Mouse (Mus musculus): Measurements from ENCODE around the gene Gm4969. TPM values are rescaled to one million over a fixed set of nuclear protein-coding genes. Genes with fewer than 3 reads are reported as not detected.
"Not testable (repeated sequence)": the region's sequence is repeated elsewhere in the genome, so short reads cannot be mapped to it uniquely, and the experiment has no call there.

Gm4969 gene
- polyA plus RNA-seq, 1 experiment, result 16.4 TPM

DNA sequence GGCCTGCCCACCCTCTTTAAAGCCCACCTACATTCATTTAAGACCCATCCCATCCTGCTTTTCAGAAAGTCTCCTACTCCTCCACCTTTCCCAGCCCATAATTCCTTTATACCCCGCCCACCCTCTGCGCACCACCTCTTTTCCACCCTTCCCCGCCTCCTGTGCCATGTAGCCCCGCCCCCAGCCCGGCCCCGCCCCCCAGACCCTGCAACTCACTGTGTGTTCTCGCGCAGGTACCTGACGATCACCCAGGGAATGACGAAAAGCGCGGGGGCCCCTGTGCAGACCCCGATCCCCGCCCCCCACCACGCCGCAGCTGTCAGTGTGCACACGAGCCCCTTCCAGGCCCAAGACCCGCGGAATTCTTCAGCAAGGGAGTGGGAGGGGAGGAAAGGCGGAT is 41.9 kb upstream of the Gm4969 start:
- Histone ChIP-seq H3K4me3 (ENCODE audit: control insufficient read depth, low read depth, low read length) (peak overlapping the region; percentile 39), H3K27ac (ENCODE audit: control insufficient read depth, insufficient read depth, low read depth, low read length) (no peak overlapping the region), H3K27me3 (ENCODE audit: control insufficient read depth, insufficient read depth, low read length) (no peaks in the 10 kb centered on the region), H3K4me1 (ENCODE audit: control insufficient read depth, insufficient read depth, low read length) (peaks cover 29% of the 10 kb centered on the region), H3K36me3 (ENCODE audit: control insufficient read depth, insufficient read depth, low read length) (no peaks in the 10 kb centered on the region)
- TF ChIP-seq POLR2A (IDR thresholded peaks at IDR 0.05; ENCODE audit: control insufficient read depth, low read depth, low read length) (no peak), CTCF (IDR thresholded peaks at IDR 0.05; ENCODE audit: control insufficient read depth, insufficient read depth, insufficient replicate concordance, low read depth, low read length) (no peak)

- H3K4me3 ChIP-seq (ENCODE audit: control insufficient read depth, low read depth, low read length), result peak overlapping the region; percentile 39
These were observed 41.2 kb upstream of the Gm4969 start for GRCm38 (mm10) chr7:19159411-19159810.

DNA sequence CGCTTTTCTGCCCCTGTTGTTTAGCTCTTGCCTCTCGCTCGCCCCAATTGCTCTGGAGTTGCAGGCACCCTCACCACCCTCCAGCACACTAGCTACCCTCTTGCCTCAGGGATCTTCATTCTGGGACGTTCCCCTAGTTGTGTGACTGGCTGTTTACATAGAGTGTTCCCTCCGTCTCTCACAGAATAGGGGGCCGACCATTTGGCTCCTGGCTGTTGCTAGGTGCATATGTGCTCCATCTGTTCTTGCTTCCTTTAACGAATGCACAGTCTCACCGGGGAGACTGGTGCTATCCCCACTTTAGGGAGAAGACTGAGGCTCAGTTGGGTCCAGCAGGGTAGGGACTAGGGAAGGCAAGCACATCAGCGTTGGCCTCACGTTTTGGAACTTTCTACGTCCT is 40.4 kb upstream of the Gm4969 start:
- TF ChIP-seq POLR2A (IDR thresholded peaks at IDR 0.05; ENCODE audit: control insufficient read depth, low read depth, low read length), result no peak
- TF ChIP-seq CTCF (IDR thresholded peaks at IDR 0.05; ENCODE audit: control insufficient read depth, insufficient read depth, insufficient replicate concordance, low read depth, low read length), result no peak
- H3K4me1 ChIP-seq (ENCODE audit: control insufficient read depth, insufficient read depth, low read length), result peaks cover 19% of the 10 kb centered on the region
- no peak overlapping the region for H3K4me3 ChIP-seq (ENCODE audit: control insufficient read depth, low read depth, low read length)
- no peaks in the 10 kb centered on the region for H3K36me3 ChIP-seq (ENCODE audit: control insufficient read depth, insufficient read depth, low read length)
- no peak overlapping the region for H3K27ac ChIP-seq (ENCODE audit: control insufficient read depth, insufficient read depth, low read depth, low read length)
- H3K27me3 ChIP-seq (ENCODE audit: control insufficient read depth, insufficient read depth, low read length), result no peaks in the 10 kb centered on the region

More at GRCm38 (mm10) chr7:19159411-19159810, 41.2 kb upstream of the Gm4969 start:
- no peaks in the 10 kb centered on the region for H3K27me3 ChIP-seq (ENCODE audit: control insufficient read depth, insufficient read depth, low read length)
- H3K36me3 ChIP-seq (ENCODE audit: control insufficient read depth, insufficient read depth, low read length), result no peaks in the 10 kb centered on the region
- no peak overlapping the region for H3K27ac ChIP-seq (ENCODE audit: control insufficient read depth, insufficient read depth, low read depth, low read length)
- TF ChIP-seq POLR2A (IDR thresholded peaks at IDR 0.05; ENCODE audit: control insufficient read depth, low read depth, low read length) (no peak), CTCF (IDR thresholded peaks at IDR 0.05; ENCODE audit: control insufficient read depth, insufficient read depth, insufficient replicate concordance, low read depth, low read length) (no peak)
- H3K4me1 ChIP-seq (ENCODE audit: control insufficient read depth, insufficient read depth, low read length), result peaks cover 26% of the 10 kb centered on the region

GRCm38 (mm10) chr7:19157160-19157800 is 39.1 kb upstream of the Gm4969 start:
- no peaks in the 10 kb centered on the region for H3K27me3 ChIP-seq (ENCODE audit: control insufficient read depth, insufficient read depth, low read length)
- no peaks in the 10 kb centered on the region; the same call in 1 of the 2 replicates for H3K36me3 ChIP-seq (ENCODE audit: control insufficient read depth, insufficient read depth, low read length)
- H3K4me3 ChIP-seq (ENCODE audit: control insufficient read depth, low read depth, low read length), result no peak overlapping the region; the same call in 1 of the 2 replicates
- no peak overlapping the region for H3K27ac ChIP-seq (ENCODE audit: control insufficient read depth, insufficient read depth, low read depth, low read length)
- peaks cover 16% of the 10 kb centered on the region for H3K4me1 ChIP-seq (ENCODE audit: control insufficient read depth, insufficient read depth, low read length)
- no peak for TF ChIP-seq POLR2A (IDR thresholded peaks at IDR 0.05; ENCODE audit: control insufficient read depth, low read depth, low read length)
- peak; percentile 92 for TF ChIP-seq CTCF (IDR thresholded peaks at IDR 0.05; ENCODE audit: control insufficient read depth, insufficient read depth, insufficient replicate concordance, low read depth, low read length)

DNA sequence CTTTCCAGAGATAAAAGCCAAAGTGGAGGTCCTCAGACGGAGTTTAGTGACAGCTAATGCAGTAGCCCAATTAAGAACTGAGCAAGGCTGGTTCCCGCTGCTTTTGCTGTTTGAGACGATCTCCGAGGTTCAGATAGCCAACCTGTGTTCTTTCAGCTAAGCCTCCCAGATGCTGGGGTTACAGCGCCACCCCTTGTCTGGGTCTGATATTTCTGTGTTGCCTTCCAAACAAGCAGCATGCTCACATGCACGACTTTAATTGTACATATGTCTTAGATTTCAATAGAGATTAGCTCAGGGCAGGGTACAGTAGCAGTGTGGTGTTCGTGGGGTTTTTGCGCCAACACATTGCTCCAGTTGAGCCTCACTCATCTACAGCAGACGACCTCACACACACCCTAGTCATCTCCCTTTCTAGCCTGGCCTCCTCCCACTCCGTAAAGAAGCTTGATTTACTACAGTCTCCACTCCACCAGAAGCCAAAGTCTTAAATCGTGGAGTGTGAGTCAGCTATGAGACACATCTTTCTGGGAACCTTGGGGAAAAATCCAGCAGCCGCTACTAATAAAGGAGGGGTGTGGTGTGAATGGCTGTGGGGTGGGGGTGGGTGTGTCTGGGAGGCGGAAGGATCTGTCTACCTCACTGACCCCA is 37.8 kb upstream of the Gm4969 start:
- Histone ChIP-seq H3K27me3 (ENCODE audit: control insufficient read depth, insufficient read depth, low read length) (no peaks in the 10 kb centered on the region), H3K27ac (ENCODE audit: control insufficient read depth, insufficient read depth, low read depth, low read length) (no peak overlapping the region), H3K4me1 (ENCODE audit: control insufficient read depth, insufficient read depth, low read length) (peaks cover 16% of the 10 kb centered on the region), H3K36me3 (ENCODE audit: control insufficient read depth, insufficient read depth, low read length) (peaks cover 4% of the 10 kb centered on the region), H3K4me3 (ENCODE audit: control insufficient read depth, low read depth, low read length) (no peak overlapping the region)
- TF ChIP-seq CTCF (IDR thresholded peaks at IDR 0.05; ENCODE audit: control insufficient read depth, insufficient read depth, insufficient replicate concordance, low read depth, low read length) (no peak), POLR2A (IDR thresholded peaks at IDR 0.05; ENCODE audit: control insufficient read depth, low read depth, low read length) (no peak)

- Histone ChIP-seq H3K4me3 (ENCODE audit: control insufficient read depth, low read depth, low read length) (no peak overlapping the region), H3K4me1 (ENCODE audit: control insufficient read depth, insufficient read depth, low read length) (peaks cover 10% of the 10 kb centered on the region), H3K36me3 (ENCODE audit: control insufficient read depth, insufficient read depth, low read length) (peaks cover 4% of the 10 kb centered on the region), H3K27me3 (ENCODE audit: control insufficient read depth, insufficient read depth, low read length) (no peaks in the 10 kb centered on the region), H3K27ac (ENCODE audit: control insufficient read depth, insufficient read depth, low read depth, low read length) (no peak overlapping the region)
- no peak for TF ChIP-seq CTCF (IDR thresholded peaks at IDR 0.05; ENCODE audit: control insufficient read depth, insufficient read depth, insufficient replicate concordance, low read depth, low read length)
- no peak for TF ChIP-seq POLR2A (IDR thresholded peaks at IDR 0.05; ENCODE audit: control insufficient read depth, low read depth, low read length)
These were observed 36.6 kb upstream of the Gm4969 start for GRCm38 (mm10) chr7:19154796-19155195.

GRCm38 (mm10) chr7:19151121-19151520 is 33.0 kb upstream of the Gm4969 start:
- not testable (repeated sequence) for H3K36me3 ChIP-seq (ENCODE audit: control insufficient read depth, insufficient read depth, low read length); H3K4me1 ChIP-seq (ENCODE audit: control insufficient read depth, insufficient read depth, low read length); H3K27me3 ChIP-seq (ENCODE audit: control insufficient read depth, insufficient read depth, low read length); H3K27ac ChIP-seq (ENCODE audit: control insufficient read depth, insufficient read depth, low read depth, low read length)
- H3K4me3 ChIP-seq (ENCODE audit: control insufficient read depth, low read depth, low read length), result peak overlapping the region; percentile 91
